ENCODE assay signal across 37 mouse cellular contexts in genomic region chr7:42454640-42455039, GRCm38 (mm10). TPM values are rescaled to one million over a fixed set of nuclear protein-coding genes. Genes with fewer than 3 reads are reported as not detected.
DNase-seq lines count a peak whose midpoint lies in the region; ATAC-seq and TF ChIP-seq lines count a peak whose summit lies in the region.
"Had no signal": no experiment of that assay in that cellular context is flagged by ENCODE, and none has a peak within 500 bp of the region (broad histone marks: within the 10 kb centered on the region; RNA-seq: fewer than 3 reads in every experiment).

No protein-coding gene starts in this region.

- H3K27me3 ChIP-seq in liver, embryonic 11.5 days (replicated peaks; ENCODE audit: control insufficient read depth, insufficient read depth, low read length), result no peaks in the 10 kb centered on the region
- H3K27me3 ChIP-seq: CH12.LX; embryonic facial prominence, embryonic 13.5 days; forebrain, embryonic 12.5 days; forebrain, embryonic 15.5 days; hindbrain, embryonic 13.5 days; intestine, embryonic 15.5 days had no signal

- no peaks in the 10 kb centered on the region for H3K9me3 ChIP-seq in ES-E14 (ENCODE audit: control insufficient read depth, insufficient read depth, low read depth, low read length)
- peaks cover 5% of the 10 kb centered on the region for H3K9me3 ChIP-seq in liver, embryonic 11.5 days (ENCODE audit: control insufficient read depth, low read length)
- H3K9me3 ChIP-seq: intestine, embryonic 15.5 days had no signal

- H3K4me3 ChIP-seq in ES-E14 (ENCODE audit: insufficient read depth in 1 of 2, low read depth in 1 of 2, low read length in 2 of 2, poor library complexity in 1 of 2, severe bottlenecking in 1 of 2), result no peak overlapping the region
- no peak overlapping the region for H3K4me3 ChIP-seq in liver, embryonic 11.5 days (ENCODE audit: low read depth, low read length)
- H3K4me3 ChIP-seq: embryonic facial prominence, embryonic 10.5 days; embryonic facial prominence, embryonic 13.5 days; erythroblast, embryonic 14.5 days; forebrain, embryonic 12.5 days; forebrain, embryonic 15.5 days; heart, adult 2 months; heart, embryonic 10.5 days; hindbrain, embryonic 13.5 days; intestine, embryonic 15.5 days had no signal

- no peaks in the 10 kb centered on the region for H3K36me3 ChIP-seq in ES-E14 (ENCODE audit: control insufficient read depth, insufficient read depth, low read length, poor library complexity, severe bottlenecking)
- no peaks in the 10 kb centered on the region for H3K36me3 ChIP-seq in liver, embryonic 11.5 days (ENCODE audit: control insufficient read depth, insufficient read depth, low read length)
- H3K36me3 ChIP-seq: embryonic facial prominence, embryonic 10.5 days; embryonic facial prominence, embryonic 13.5 days; forebrain, embryonic 12.5 days; forebrain, embryonic 15.5 days; heart, embryonic 10.5 days; hindbrain, embryonic 13.5 days; intestine, embryonic 15.5 days had no signal

- DNase-seq in adrenal gland, postnatal 10 days, result peak; percentile 2
- DNase-seq in adrenal gland, postnatal 14 days, result no peak
- peak; percentile 74 for DNase-seq in ES-E14 (ENCODE audit: low read depth, low spot score)
- DNase-seq in WW6 (ENCODE audit: low read depth, low spot score), result peak; percentile 31
- no peak for DNase-seq in frontal cortex, adult 2 months (ENCODE audit: extremely low spot score in 1 of 2, low spot score in 1 of 2)
- no peak for DNase-seq in liver, embryonic 11.5 days (ENCODE audit: low spot score)
- DNase-seq in layer of hippocampus, postnatal 14 days (ENCODE audit: low spot score in 2 of 2), result no peak
- DNase-seq: adrenal gland, adult 8-10 months; B cell, adult 2 months; cerebellum, adult 11 months; cerebellum, adult 2 months; cerebellum, adult 9-11 months; cerebellum, postnatal 25 days; gastrocnemius, postnatal 10 days; gastrocnemius, postnatal 36 days; heart, adult 2 months; kidney, adult 11 months had no signal

- in situ Hi-C loops in ES-E14 (cut with MboI; ENCODE audit: low sequenced_read_pairs in 2 of 2, unreplicated experiment in 2 of 2), result loop anchor here in 1 of 2 experiments (25.0 kb wide), 1 partner anchor 133 kb away; the partner anchor contains the start of genes Gm21028 and Zfp977

- H3K9ac ChIP-seq in ES-E14 (ENCODE audit: insufficient read depth, low read depth, low read length, poor library complexity, severe bottlenecking), result no peak overlapping the region
- no peak overlapping the region for H3K9ac ChIP-seq in liver, embryonic 11.5 days (ENCODE audit: low read depth, low read length)
- H3K9ac ChIP-seq: embryonic facial prominence, embryonic 13.5 days; forebrain, embryonic 12.5 days; forebrain, embryonic 15.5 days; hindbrain, embryonic 13.5 days; intestine, embryonic 15.5 days had no signal

- ATAC-seq in liver, embryonic 11.5 days (replicated peaks; ENCODE audit: low FRiP score), result no peak
- ATAC-seq: activated CD4-positive, CD25-positive, alpha-beta regulatory T cell, adult 4 months; forebrain, embryonic 15.5 days; hindbrain, embryonic 16.5 days; intestine, embryonic 15.5 days had no signal

- no peak overlapping the region for H3K27ac ChIP-seq in ES-E14 (ENCODE audit: insufficient read depth, low read depth, low read length, poor library complexity, severe bottlenecking)
- H3K27ac ChIP-seq in liver, embryonic 11.5 days (ENCODE audit: low read depth, low read length), result no peak overlapping the region
- H3K27ac ChIP-seq: embryonic facial prominence, embryonic 10.5 days; embryonic facial prominence, embryonic 13.5 days; forebrain, embryonic 12.5 days; forebrain, embryonic 15.5 days; heart, adult 2 months; heart, embryonic 10.5 days; hindbrain, embryonic 13.5 days; intestine, embryonic 15.5 days had no signal

- H3K4me1 ChIP-seq in ES-E14 (ENCODE audit: control insufficient read depth in 2 of 2, insufficient read depth in 2 of 2, low read length in 2 of 2, poor library complexity in 1 of 2), result no peaks in the 10 kb centered on the region
- no peaks in the 10 kb centered on the region for H3K4me1 ChIP-seq in liver, embryonic 11.5 days (replicated peaks; ENCODE audit: control insufficient read depth, insufficient read depth, low read length)
- H3K4me1 ChIP-seq: embryonic facial prominence, embryonic 10.5 days; embryonic facial prominence, embryonic 13.5 days; forebrain, embryonic 12.5 days; forebrain, embryonic 15.5 days; heart, embryonic 10.5 days; hindbrain, embryonic 13.5 days; intestine, embryonic 15.5 days had no signal

- WGBS in liver, embryonic 11.5 days, result 62% methylated on average over 4 of the region's 4 CpGs

- H3K4me2 ChIP-seq in liver, embryonic 11.5 days, result no peak overlapping the region
- H3K4me2 ChIP-seq: embryonic facial prominence, embryonic 13.5 days; forebrain, embryonic 12.5 days; forebrain, embryonic 15.5 days; hindbrain, embryonic 13.5 days; intestine, embryonic 15.5 days had no signal

TF ChIP-seq in ES-E14, 5 proteins besides CTCF, POLR2A, EP300 and RAD21:
- TF ChIP-seq CHD2 (IDR thresholded peaks at IDR 0.05; ENCODE audit: low read depth, low read length), result no peak
- TF ChIP-seq MAFK (IDR thresholded peaks at IDR 0.05; ENCODE audit: insufficient read depth, low read depth, low read length), result no peak
- TF ChIP-seq HCFC1 (IDR thresholded peaks at IDR 0.05; ENCODE audit: borderline replicate concordance, insufficient read depth, low read length), result no peak
- peak; percentile 61; the same call in 1 of the 2 replicates for TF ChIP-seq ZC3H11A (IDR thresholded peaks at IDR 0.05; ENCODE audit: borderline replicate concordance, low read depth, low read length)

RNA-seq across cellular contexts. Expression of gene 4933421I07Rik, which starts 6.7 kb away (rescaled TPM):
- total RNA-seq in adrenal gland, postnatal 10 days (2021), result not detected
- not detected in 2 replicates for total RNA-seq in adrenal gland, postnatal 14 days (2021)
- total RNA-seq in ES-E14 (2012; rRNA removed), result not detected in 2 replicates
- polyA plus RNA-seq in frontal cortex, adult 2 months (2012; rRNA removed), result not detected in 2 replicates
- not detected in 2 replicates for polyA plus RNA-seq in liver, embryonic 11.5 days (2014; fragmentation: Nextera tagmentation; extraction: Ambion mirVana)
- not detected for total RNA-seq in layer of hippocampus, postnatal 14 days (2021)
- total RNA-seq: adrenal gland, adult 8-10 months; adrenal gland, postnatal 4 days; CH12.LX; common myeloid progenitor, adult 5-6 weeks; gastrocnemius, adult 18-20 months; gastrocnemius, postnatal 10 days; gastrocnemius, postnatal 36 days; granulocyte monocyte progenitor cell, adult 5-6 weeks; heart, adult 2 months; heart, postnatal 25 days; hematopoietic stem cell, adult 5-6 weeks; MEL had no signal
- polyA plus RNA-seq: activated CD4-positive, CD25-positive, alpha-beta regulatory T cell, adult 4 months; cerebellum, adult 2 months; embryonic facial prominence, embryonic 10.5 days; embryonic facial prominence, embryonic 13.5 days; erythroblast, embryonic 14.5 days; forebrain, embryonic 12.5 days; forebrain, embryonic 15.5 days; heart, adult 2 months; heart, embryonic 10.5 days; heart, embryonic 14.5 days; heart, postnatal 0 days; hindbrain, embryonic 13.5 days; hindbrain, embryonic 16.5 days; intestine, embryonic 15.5 days had no signal

RNA-seq across cellular contexts. Expression of gene Zfp141, which starts 50.9 kb away (rescaled TPM):
- total RNA-seq in adrenal gland, postnatal 10 days (2021), result 10 to 100 TPM; 12.0 to 19.1 TPM
- total RNA-seq in adrenal gland, postnatal 14 days (2021), result 15.1 and 15.7 TPM in 2 replicates
- 41.8 and 56.6 TPM in 2 replicates for total RNA-seq in ES-E14 (2012; rRNA removed)
- polyA plus RNA-seq in frontal cortex, adult 2 months (2012; rRNA removed), result 10.3 and 11.8 TPM in 2 replicates
- polyA plus RNA-seq in liver, embryonic 11.5 days (2014; fragmentation: Nextera tagmentation; extraction: Ambion mirVana), result 12.3 and 14.1 TPM in 2 replicates
- 10 to 100 TPM; 20.1 to 21.9 TPM for total RNA-seq in layer of hippocampus, postnatal 14 days (2021)

Comparison
In these comparisons a context has a peak if more than half of its experiments do, and no peak if none do; other contexts are left out.
1. DNase-seq: peak in adrenal gland, postnatal 10 days (single experiment), ES-E14 (single experiment) and WW6 (single experiment); none in adrenal gland, postnatal 14 days (single experiment), frontal cortex, adult 2 months (0 of 2), liver, embryonic 11.5 days (single experiment) and layer of hippocampus, postnatal 14 days (0 of 2).